Mouse (Mus musculus) liver, postnatal 0 days (tissue): Measurements from ENCODE around the gene Cpm. TPM values are rescaled to one million over a fixed set of nuclear protein-coding genes. Genes with fewer than 3 reads are reported as not detected.

Experiments used
- ATAC-seq: fragments of 200-750 bp; cut with Nextera tagmentation; 2 replicates; pipeline ENCODE4 v1.8.0; 2017; ENCODE audit warnings: mild to moderate bottlenecking, moderate library complexity
- DNase-seq: peaks from one replicate; pipeline ENCODE4 v3.0.0-alpha.2; 2016
- H3K27ac ChIP-seq: fragments of 300-500 bp; sonication (generic); 2 replicates; pipeline ENCODE4 v1.5.1; 2014; ENCODE audit warnings: antibody characterized with exemption, moderate library complexity, mild to moderate bottlenecking, low read depth
- H3K27me3 ChIP-seq: fragments of 300-500 bp; sonication (generic); 2 replicates; pipeline ENCODE4 v1.6.1; 2014; ENCODE audit warnings: low read length, control low read depth, mixed read lengths; ENCODE audit not compliant: insufficient read depth
- H3K36me3 ChIP-seq: fragments of 300-500 bp; sonication (generic); replicated peaks from 2 replicates; pipeline ENCODE4 v1.6.1; 2014; ENCODE audit warnings: mild to moderate bottlenecking, control low read depth, low read length, moderate library complexity, mixed read lengths; ENCODE audit not compliant: insufficient read depth
- H3K4me1 ChIP-seq: fragments of 300-500 bp; sonication (generic); 2 replicates; pipeline ENCODE4 v1.6.1; 2014; ENCODE audit warnings: antibody characterized with exemption, mild to moderate bottlenecking, control low read depth; ENCODE audit not compliant: insufficient read depth
- H3K4me2 ChIP-seq: fragments of 300-500 bp; sonication (generic); 2 replicates; pipeline ENCODE4 v1.6.1; 2014; ENCODE audit warnings: low read depth, mild to moderate bottlenecking, low read length, moderate library complexity, mixed read lengths
- H3K4me3 ChIP-seq: fragments of 300-500 bp; sonication (generic); 2 replicates; pipeline ENCODE4 v1.5.1; 2014; ENCODE audit warnings: low read depth, low read length
- H3K9ac ChIP-seq: fragments of 300-500 bp; sonication (generic); replicated peaks from 2 replicates; pipeline ENCODE4 v1.6.1; 2014; ENCODE audit warnings: mild to moderate bottlenecking, moderate library complexity
- H3K9me3 ChIP-seq: fragments of 300-500 bp; sonication (generic); 2 replicates; pipeline ENCODE4 v1.6.1; 2016; ENCODE audit warnings: mild to moderate bottlenecking, control low read depth, low read length, mixed read lengths
- CTCF ChIP-seq: sonication (generic); IDR thresholded peaks from 2 replicates; pipeline ENCODE4 v1.5.1; 2016; ENCODE audit warnings: antibody characterized with exemption, low read depth
- EP300 ChIP-seq: IDR thresholded peaks from 2 replicates; pipeline ENCODE4 v1.6.1; 2016; ENCODE audit warnings: antibody characterized with exemption, low read depth, mild to moderate bottlenecking
- WGBS: fragments of 180-500 bp; shearing (Covaris S2); extraction: QIAGEN DNeasy Blood & Tissue Kit; methylation state at CpG from one replicate; pipeline ENCODE4 v1.1.7; 2014; ENCODE audit not compliant: insufficient replicate concordance; 5-methylcytosine and 5-hydroxymethylcytosine counted together
- polyA plus RNA-seq: library from polyadenylated mRNA; unstranded; fragments of >200 nt; fragmentation: Nextera tagmentation; extraction: Ambion mirVana; gene quantifications from 2 replicates; pipeline ENCODE4 v1.2.1, GENCODE M21; 2015

The Cpm gene
- polyA plus RNA-seq, 1 experiment from 2014 or later: 7.0 TPM

DNA sequence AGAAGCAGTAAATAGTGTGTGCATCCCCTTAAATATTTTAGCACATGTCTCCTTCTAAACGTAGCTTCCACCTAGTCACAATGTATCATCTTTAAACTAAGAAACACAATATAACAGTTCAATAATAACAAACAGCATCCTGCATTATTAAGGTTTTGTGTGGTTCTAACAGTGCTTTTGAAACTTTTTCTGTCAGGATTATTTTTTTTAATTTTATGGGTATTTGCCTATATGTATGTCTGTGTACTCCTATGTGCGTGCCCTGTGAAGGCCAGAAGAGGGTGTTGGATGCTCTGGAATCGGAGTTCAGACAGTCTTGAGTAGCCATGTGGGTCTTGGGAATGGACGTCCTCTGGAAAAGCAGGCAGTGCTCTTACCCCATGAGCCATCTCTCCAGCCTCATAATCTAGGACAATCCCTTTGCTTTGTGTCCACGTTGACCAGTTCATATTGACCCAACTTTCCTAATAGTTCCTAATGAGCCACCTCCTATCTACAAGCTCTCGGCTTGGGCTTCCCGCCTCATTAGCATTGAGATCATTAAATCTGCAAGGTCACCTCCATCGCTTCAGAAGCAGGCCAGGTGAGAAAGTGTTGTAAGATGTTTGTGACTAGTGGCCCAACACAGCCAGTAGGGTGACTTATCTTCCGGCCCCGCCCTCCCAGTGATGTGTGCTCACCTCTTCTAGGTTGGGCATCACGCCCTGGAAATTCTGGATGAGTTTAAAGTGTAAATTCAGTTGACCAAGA is 20.2 kb downstream of the Cpm start:
- DNase-seq: peak; percentile 25
- H3K9ac ChIP-seq: no peak overlapping the region
- no peak overlapping the region for H3K27ac ChIP-seq
- no peaks in the 10 kb centered on the region for H3K9me3 ChIP-seq
- 79% methylated on average over 11 of the region's 11 CpGs for WGBS
- no peaks in the 10 kb centered on the region for H3K27me3 ChIP-seq
- H3K36me3 ChIP-seq: no peaks in the 10 kb centered on the region
- H3K4me3 ChIP-seq: no peak overlapping the region
- H3K4me1 ChIP-seq: no peaks in the 10 kb centered on the region
- TF ChIP-seq CTCF (no peak), EP300 (peak; percentile 39; the same call in 1 of the 2 replicates)
- peak; percentile 77 for ATAC-seq
- no peak overlapping the region for H3K4me2 ChIP-seq

DNA sequence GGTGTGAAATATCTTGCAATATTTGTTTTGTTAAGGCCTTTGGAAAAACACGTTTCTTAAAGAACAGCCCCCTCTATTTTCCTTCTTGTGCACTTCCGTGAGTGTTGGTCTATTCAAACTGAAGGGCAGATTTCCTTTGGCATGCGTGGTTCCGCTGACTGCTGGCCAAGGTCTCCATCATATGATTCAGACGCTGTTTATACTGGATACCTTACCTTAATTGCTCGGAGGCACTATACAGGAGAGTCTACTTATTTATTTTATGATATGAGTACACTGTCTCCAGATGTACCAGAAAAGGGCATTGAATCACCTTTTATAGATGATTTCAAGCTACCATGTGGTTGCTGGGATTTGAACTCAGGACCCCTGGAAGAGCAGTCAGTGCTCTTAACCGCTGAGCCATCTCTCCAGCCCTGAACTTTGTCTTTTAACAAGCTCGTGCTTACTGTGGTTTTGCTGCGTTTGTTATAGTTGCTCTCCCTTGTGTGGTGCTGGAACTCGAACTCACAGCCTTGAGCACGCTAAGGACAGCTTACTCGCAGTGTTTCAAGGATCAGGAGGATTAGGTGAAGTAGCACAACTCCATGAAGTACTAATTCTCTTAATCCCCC is 20.8 kb downstream of the Cpm start:
- ATAC-seq: no peak
- 80% methylated on average over 12 of the region's 12 CpGs for WGBS
- DNase-seq: no peak
- Histone ChIP-seq H3K9me3 (no peaks in the 10 kb centered on the region), H3K27me3 (no peaks in the 10 kb centered on the region), H3K27ac (no peak overlapping the region), H3K4me1 (no peaks in the 10 kb centered on the region), H3K4me3 (no peak overlapping the region), H3K9ac (no peak overlapping the region), H3K36me3 (no peaks in the 10 kb centered on the region), H3K4me2 (no peak overlapping the region)
- TF ChIP-seq CTCF (no peak), EP300 (0 out of 2 replicates have a peak, but pooled peaks have one; percentile 6)

DNA sequence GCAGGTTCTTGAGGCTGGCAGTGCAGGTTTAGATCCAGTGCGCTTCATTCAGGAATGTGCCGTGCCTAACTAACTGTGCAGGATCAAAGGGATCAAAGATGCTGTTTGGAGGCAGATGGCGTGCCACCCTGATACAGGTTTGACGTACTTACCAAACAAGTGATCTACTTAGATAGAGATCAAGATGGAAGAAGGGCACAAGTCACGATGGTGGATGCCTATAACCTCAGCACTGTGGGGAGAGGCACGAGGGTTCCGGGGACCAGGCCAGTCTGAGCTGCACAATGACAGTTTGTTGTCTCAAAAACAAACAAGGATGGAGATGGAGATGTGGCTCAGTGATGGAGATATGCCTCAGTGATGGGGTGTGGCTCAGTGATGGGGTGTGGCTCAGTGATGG is 21.4 kb downstream of the Cpm start:
- Histone ChIP-seq H3K27ac (no peak overlapping the region), H3K4me1 (no peaks in the 10 kb centered on the region), H3K4me3 (no peak overlapping the region), H3K27me3 (no peaks in the 10 kb centered on the region), H3K9ac (no peak overlapping the region), H3K36me3 (no peaks in the 10 kb centered on the region), H3K9me3 (no peaks in the 10 kb centered on the region), H3K4me2 (no peak overlapping the region)
- TF ChIP-seq EP300 (no peak), CTCF (no peak)
- no peak for ATAC-seq
- 79% methylated on average over 7 of the region's 7 CpGs for WGBS
- no peak for DNase-seq

DNA sequence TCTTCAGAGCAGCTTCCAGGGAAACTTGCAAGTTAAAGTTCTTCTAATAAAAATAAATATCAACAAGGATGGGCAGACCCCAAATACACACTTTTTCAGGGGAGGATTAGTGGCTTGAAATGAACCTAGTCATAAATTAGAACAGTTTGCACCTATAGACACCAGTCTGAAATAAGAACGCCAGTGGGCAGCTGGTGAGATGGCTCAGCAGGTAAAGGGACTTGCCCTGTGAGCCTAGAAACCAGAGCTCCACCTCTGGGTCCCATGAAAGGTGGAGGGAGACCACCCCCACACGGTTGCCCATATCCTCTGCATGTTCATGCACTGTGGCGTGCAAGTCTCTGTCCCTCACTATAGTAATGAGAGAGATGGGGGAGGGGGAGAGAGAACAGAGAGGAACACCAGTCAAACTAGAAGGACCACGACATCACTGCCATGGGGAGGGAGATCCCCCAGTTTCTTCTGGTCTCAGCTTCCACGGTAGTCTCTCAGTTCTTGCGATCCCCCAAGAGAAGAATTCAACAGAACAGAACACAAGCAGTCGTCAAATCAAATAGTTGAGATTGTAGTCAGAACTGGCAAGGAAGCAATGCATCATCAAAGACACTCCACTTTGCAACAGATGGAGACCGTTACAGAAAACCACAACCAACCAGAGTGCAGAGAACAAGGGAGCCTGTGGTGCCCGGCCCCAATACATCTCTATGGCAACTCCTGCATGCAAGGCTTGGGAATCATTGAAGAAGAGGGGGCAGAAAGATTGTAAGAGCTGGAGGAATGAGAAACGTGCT is 22.5 kb downstream of the Cpm start:
- no peaks in the 10 kb centered on the region for H3K36me3 ChIP-seq
- H3K9me3 ChIP-seq: no peaks in the 10 kb centered on the region
- DNase-seq (no peak), ATAC-seq (no peak)
- no peak overlapping the region for H3K9ac ChIP-seq
- H3K4me2 ChIP-seq: no peak overlapping the region
- no peak for TF ChIP-seq CTCF
- WGBS: 51% methylated on average over 10 of the region's 10 CpGs
- no peak overlapping the region for H3K4me3 ChIP-seq
- no peak overlapping the region for H3K27ac ChIP-seq
- H3K27me3 ChIP-seq: no peaks in the 10 kb centered on the region
- H3K4me1 ChIP-seq: no peaks in the 10 kb centered on the region

DNA sequence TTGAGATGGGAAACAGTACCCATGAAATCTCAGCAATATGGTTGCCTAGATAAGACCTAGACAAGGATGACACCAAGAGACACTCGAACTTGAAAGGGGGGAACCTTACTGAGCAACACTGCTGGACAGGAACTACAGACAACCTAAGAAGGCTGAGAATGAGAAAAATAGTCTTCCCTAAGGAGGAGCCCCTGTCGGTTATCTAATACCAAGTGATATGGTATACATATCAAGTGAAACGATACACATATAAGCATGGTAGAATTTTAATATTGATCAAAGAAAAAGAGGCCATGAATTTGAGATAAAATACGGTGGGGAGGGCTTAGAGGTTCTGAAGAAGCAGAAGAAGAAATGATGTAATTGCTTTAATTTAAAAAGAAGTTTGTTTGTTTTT is 23.1 kb downstream of the Cpm start:
- H3K27ac ChIP-seq: no peak overlapping the region
- H3K4me1 ChIP-seq: no peaks in the 10 kb centered on the region
- WGBS: 69% methylated on average over 4 of the region's 4 CpGs
- H3K36me3 ChIP-seq: no peaks in the 10 kb centered on the region
- no peaks in the 10 kb centered on the region for H3K9me3 ChIP-seq
- ATAC-seq (no peak), DNase-seq (no peak)
- no peak overlapping the region for H3K4me2 ChIP-seq
- TF ChIP-seq CTCF (no peak), EP300 (no peak)
- H3K27me3 ChIP-seq: no peaks in the 10 kb centered on the region
- no peak overlapping the region for H3K9ac ChIP-seq
- H3K4me3 ChIP-seq: no peak overlapping the region

DNA sequence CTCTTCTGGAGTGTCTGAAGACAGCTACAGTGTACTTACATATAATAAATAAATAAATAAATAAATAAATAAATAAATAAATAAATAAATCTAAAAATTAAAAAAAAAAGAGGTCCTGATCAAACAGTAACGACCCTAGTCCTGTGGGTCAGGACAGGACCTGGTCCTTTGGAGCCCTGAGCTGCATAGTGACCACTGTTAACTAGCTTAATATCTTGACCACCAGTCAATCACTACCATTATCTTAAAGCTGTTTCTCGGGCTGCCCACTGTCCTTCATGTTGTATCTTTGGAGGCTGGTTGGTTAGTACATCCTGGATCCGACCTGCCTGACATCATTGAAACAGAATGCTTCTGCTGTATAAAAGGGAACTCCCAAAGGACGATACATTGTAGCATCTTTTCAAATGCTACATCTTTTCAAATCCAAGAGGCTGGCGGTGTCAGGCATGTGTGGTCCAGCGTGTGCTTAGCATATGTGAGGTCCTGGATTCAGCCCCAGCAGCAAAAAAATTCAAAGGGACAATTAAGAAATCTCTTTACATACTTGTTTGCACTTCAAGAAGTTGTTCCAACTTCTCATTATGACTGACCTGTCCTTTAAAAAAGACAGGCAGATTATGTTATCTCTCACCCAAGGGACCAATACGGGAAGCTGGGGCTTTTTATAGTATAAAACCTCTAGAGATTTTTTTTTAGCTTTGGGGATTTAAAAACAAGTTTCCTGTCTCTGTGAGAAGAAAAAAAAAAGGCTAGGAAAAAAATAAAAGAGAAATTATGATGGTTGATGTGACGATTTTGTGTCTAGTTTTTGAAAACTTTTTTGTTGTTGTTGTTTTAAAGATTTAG is 23.9 kb downstream of the Cpm start:
- H3K36me3 ChIP-seq: no peaks in the 10 kb centered on the region
- no peak overlapping the region for H3K9ac ChIP-seq
- ATAC-seq: no peak
- no peaks in the 10 kb centered on the region for H3K4me1 ChIP-seq
- no peak overlapping the region for H3K4me2 ChIP-seq
- H3K4me3 ChIP-seq: no peak overlapping the region
- TF ChIP-seq CTCF (no peak), EP300 (no peak)
- H3K9me3 ChIP-seq: no peaks in the 10 kb centered on the region
- DNase-seq: no peak
- 63% methylated on average over 8 of the region's 8 CpGs for WGBS
- no peaks in the 10 kb centered on the region for H3K27me3 ChIP-seq
- H3K27ac ChIP-seq: no peak overlapping the region
